Mouse (Mus musculus) layer of hippocampus, adult 2 months (tissue): ENCODE results near the gene Rgs3. TPM values are rescaled to one million over a fixed set of nuclear protein-coding genes. Genes with fewer than 3 reads are reported as not detected.

Source experiments
- DNase-seq, 2 experiments: peaks; one replicate each; pipeline ENCODE4 v3.0.0; 2022; ENCODE audit warnings: low spot score in 2 of 2
- H3K27ac ChIP-seq: fragments of 200-600 bp; 2 replicates; pipeline ENCODE4 v1.8.1; 2022
- H3K4me3 ChIP-seq: fragments of 200-600 bp; 2 replicates; pipeline ENCODE4 v1.8.1; 2022; ENCODE audit warnings: mild to moderate bottlenecking
- CTCF ChIP-seq: fragments of 200-600 bp; conservative IDR thresholded peaks from 2 replicates; pipeline ENCODE4 v1.8.1; 2022; ENCODE audit warnings: antibody characterized with exemption, mild to moderate bottlenecking, moderate library complexity
- total RNA-seq, 2 experiments: library from RNA; stranded (reverse); gene quantifications; 2 replicates each; pipeline ENCODE4 v1.2.3; 2021

Rgs3 gene
- total RNA-seq, 2 experiments from 2014 or later, result 18.9 to 21.6 TPM

DNA sequence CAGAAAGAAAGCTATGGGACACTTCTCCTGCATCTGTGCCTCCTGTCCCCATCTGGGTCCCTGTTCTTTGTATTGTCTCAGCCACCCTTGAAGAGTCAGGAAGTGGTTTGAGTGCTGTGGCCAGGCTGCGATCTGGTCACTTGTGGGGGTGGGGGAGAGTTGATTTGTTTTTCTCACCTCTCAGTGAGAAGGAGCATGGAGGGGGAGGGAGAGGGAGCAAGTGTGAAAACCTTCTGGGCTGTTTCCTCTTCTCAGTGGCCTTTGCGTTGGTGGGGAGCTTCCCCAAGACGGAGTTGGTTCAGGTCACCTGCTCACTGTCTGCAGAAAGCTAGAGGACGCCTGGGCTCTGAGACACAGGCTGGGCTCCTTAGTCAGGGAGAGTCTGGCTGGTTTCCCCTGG, 70.3 kb downstream of the Rgs3 start:
- Histone ChIP-seq H3K4me3 (no peak overlapping the region), H3K27ac (no peak overlapping the region)
- no peak for TF ChIP-seq CTCF
- no peak for DNase-seq

DNA sequence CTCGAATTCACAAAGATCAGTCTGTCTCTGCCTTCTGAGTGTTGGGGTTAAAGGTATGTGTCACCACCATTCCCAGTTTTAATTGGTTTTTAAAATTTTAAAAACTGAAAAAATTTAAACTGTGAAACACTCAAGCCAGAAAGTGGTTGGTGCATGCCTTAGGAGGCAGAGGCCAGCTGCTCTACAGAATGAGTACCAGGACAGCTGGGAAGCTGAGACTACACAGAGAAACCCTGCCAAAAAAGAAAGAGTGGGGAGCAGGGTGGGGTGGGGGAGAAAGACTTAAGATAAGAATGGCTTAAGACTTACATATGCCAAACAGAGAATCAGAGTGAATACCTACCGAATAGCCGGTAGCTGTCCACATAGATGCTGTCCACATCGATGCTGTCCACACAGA, 73.6 kb downstream of the Rgs3 start:
- no peak overlapping the region for H3K4me3 ChIP-seq
- no peak overlapping the region for H3K27ac ChIP-seq
- DNase-seq, result no peak
- no peak for TF ChIP-seq CTCF

DNA sequence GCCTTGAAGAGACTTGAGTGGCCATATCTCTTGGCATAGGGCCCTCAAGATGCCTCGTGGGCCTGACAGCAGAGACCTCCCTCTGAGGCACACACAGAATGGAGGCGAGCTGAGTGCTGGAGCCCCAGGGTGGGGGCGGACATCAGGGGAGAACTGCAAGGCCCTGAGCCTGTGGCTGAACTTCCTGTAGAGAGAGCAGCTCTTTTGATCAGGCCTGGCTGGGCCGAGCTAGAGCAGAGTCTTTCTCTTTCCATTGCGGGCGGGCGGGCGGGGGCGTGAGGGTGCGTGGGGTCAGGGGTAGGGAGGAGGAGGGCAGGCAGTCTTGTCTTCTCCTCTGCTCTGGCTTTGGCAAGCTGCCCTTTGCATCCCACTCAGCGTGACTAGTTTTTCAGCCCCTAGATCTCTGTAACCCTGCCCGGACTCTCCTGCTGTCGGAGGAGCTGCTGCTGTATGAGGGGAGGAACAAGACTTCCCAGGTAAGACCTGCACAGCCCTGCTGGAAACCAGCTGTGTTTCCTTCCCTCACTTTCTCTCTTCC, 74.5 kb downstream of the Rgs3 start:
- no peak for TF ChIP-seq CTCF
- Histone ChIP-seq H3K27ac (no peak overlapping the region), H3K4me3 (no peak overlapping the region)
- no peak for DNase-seq

DNA sequence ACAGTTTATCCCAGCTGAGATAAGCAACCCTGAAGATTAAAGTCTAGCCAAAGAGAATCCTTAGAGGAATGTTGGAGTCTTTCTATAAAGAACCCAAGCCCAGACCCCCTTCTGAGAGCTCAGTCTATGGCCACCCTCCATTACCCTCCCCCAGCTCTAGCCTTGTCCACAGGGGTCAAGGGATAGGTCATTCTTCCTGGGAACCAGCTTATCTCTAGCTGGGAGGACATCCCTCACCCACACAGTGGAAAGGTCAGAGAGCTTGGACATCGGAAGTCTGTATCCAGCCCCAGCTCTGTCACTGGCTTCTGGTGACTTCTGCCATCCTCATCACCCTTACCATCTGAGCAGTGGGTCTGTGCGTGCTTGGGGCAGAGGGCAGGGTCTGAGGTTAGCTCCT, 75.2 kb downstream of the Rgs3 start:
- Histone ChIP-seq H3K27ac (no peak overlapping the region), H3K4me3 (no peak overlapping the region)
- TF ChIP-seq CTCF, result no peak
- DNase-seq, result no peak

DNA sequence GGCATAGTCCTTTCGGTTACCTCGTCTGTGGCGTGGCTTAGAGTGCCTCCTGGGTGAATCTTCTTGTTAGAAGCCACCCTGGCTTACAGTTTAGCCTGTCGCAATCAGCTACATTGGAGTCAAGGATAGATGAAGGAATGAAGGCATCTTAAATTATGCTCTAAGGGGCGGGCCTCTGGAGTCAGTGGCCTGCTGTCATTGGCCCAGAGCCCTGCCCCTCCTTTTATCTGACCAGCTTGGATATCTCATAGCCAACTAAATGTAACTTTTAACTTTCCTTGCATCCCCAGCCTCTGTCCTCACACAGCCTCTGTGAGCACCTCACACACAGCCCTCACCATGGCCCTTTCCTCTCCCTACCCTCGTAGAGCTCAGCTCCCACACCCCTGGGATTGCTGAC, 76.4 kb downstream of the Rgs3 start:
- H3K27ac ChIP-seq, result no peak overlapping the region
- TF ChIP-seq CTCF, result no peak

DNA sequence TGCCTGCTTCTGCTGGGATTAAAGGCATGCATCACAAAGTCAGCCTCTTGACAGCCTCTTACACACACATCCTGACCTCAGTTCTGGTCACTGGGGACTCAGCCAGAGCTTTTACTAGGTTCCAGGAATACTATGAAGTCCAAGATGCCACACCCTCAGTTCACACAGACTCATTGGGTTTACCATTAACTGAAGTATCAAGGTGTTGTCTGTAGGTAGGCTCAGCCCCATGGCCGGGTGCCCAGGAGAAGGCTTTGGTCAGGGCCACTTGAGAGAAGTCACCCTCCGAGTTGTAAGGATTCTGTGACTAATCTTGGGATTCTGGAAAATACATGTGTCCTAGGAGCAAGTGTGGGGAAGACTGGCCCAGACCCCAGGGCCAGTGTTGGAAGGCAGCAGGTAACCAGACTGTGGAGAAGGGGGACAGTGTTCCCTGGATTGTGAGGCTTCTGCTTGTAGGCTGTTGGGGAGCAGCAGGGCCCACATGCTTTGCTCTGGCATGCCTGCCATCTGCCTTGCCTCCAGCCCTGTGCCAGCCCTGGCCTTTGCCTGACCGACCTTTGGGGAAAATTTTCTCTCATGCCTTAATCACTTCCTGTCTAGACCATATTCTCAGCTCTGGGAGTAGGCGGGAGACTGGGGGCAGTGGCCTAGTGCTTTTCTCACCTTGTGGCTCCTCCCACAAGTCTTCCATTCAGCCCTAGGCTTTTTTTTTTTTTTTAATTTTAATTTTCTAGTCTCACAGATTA, 78.4 kb downstream of the Rgs3 start:
- Histone ChIP-seq H3K27ac (no peak overlapping the region), H3K4me3 (no peak overlapping the region)
- no peak for TF ChIP-seq CTCF
- DNase-seq, result no peak

More for the DNA sequence above, 76.4 kb downstream of the Rgs3 start:
- DNase-seq, result no peak
- no peak overlapping the region for H3K4me3 ChIP-seq

DNA sequence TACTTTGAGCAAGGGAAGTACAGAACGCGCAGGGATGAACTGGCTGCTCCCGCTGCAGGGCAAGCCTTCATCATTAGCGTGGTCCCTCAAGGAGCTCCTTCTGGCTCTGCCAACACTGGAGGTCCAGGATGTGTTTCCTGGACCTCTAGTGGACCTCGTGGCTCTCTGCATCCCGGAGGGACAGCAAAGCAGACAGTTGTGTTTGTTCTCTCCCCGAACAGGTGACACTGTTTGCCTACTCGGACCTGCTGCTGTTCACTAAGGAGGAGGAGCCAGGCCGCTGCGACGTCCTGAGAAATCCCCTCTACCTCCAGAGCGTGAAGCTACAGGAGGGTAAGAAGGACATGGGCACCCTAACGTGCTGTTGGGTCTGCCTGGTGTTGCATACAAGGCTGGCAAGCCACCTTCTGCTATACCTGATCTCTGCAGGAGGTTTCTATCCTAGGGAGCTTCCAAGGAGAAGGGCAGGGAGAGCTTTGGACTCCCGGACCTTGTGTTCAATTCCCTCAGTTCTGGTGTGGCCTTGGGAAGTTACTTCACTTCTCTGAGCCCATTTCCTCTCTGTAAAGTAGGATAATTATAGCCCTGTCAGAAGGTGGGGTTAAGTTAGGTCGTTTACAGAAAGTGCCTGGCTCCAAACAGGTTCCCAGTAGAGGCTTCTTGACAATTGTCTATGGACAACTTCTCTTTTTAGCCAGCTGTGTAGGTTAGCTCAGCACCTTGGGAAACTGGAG, 81.0 kb downstream of the Rgs3 start:
- Histone ChIP-seq H3K27ac (peak overlapping the region; percentile 55; the same call in 1 of the 2 replicates), H3K4me3 (no peak overlapping the region)
- peak; percentile 23 for TF ChIP-seq CTCF
- no peak for DNase-seq

DNA sequence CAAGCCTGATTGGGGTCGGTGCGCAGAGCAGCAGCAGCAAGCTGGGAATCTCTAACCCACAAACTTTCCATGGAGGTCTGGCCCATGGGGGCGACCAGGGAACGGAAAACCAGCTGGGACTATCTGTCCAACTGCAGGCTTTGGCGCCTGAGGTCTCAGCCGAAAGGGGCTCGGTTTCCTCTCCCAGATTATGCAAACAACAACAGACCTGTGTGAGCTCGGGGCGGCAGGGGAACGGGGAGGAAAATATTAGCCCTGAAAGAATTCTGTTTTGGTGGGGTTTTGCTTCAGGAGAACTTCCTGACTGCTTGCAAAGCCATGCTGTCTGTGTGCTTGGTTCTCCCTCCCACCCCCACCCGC, 81.6 kb downstream of the Rgs3 start:
- H3K4me3 ChIP-seq, result no peak overlapping the region
- no peak for DNase-seq
- peak overlapping the region; percentile 55; the same call in 1 of the 2 replicates for H3K27ac ChIP-seq
- no peak for TF ChIP-seq CTCF

DNA sequence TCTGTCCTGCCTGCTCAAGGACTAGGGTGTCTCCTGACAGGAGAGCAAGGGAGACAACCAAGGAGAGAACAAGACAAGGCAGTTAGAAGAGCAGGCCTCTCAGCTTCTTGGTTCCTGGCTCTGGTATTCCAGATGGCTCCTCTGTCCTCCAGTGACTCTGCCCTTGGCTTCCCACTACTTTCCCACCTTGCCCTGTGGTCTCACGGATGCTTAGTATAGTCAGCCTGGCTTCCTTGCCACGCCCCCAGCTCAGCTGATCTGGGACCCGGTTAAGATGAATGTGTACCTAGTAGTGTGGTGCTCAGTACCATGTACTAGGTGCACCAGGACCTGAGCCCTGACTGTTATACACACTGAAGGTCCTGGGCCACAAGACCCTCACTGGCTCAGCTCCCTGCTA, 82.0 kb downstream of the Rgs3 start:
- no peak for TF ChIP-seq CTCF
- Histone ChIP-seq H3K27ac (peak overlapping the region; percentile 47; the same call in 1 of the 2 replicates), H3K4me3 (no peak overlapping the region)
- no peak for DNase-seq

DNA sequence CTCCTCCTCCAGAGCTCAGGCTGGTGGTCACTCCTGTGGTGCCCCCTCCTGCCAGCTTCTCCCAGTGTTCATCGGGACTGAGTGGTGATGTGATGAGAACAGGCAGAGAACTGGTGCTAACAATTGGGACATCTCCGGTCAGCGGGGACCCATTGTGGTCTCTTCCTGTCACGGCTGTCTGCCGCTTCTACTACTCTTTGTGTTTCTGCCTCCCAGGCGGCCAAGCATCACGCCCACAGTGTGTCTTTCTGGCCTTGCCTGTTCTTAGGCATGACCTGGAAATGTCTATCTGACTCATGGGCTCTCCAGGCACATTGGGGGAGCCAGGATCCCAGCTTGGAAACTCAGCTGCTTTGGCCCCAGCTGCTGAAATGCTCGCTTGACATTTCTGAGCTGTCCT, 83.8 kb downstream of the Rgs3 start:
- H3K4me3 ChIP-seq, result no peak overlapping the region
- TF ChIP-seq CTCF, result no peak
- no peak for DNase-seq
- H3K27ac ChIP-seq, result peak overlapping the region; percentile 19; the same call in 1 of the 2 replicates

DNA sequence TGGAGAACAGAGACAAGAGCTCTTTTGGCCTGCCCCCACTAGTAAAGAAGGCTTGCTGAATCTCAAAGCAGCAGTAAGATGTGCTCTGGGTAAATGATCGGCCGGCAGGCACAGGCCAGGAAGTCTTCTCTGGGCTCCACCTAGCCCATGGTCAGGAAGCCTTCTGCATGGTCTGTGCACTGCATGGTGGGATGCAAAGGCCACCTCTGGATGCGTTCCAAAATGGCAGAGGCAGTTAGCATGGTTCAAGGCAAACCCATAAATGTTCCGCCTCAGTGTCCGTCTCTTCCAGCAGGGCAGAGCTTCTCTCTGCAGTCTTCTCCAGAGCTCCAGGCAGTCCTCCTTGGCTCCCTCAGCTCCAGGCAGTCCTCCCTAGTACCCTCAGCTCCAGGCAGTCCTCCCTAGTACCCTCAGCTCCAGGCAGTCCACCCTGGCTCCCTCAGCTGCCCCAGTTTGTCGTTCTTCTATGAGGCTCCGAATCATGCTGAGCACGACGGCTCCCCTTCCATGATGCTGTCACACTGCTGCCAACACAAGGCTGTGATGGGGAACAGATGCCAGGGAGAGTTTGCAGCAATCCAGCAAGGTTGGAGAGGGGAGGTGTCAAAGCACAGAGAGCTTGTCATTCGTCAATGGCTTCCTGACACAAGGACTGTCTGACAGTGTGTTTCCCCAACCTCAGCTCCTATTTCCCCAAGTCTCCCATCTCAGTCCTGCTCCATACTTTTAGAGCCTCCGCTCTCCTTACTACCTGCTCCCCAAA, 84.6 kb downstream of the Rgs3 start:
- peak overlapping the region; percentile 19; the same call in 1 of the 2 replicates for H3K27ac ChIP-seq
- no peak for TF ChIP-seq CTCF
- DNase-seq, result peak; percentile 51 to 55
- H3K4me3 ChIP-seq, result no peak overlapping the region

DNA sequence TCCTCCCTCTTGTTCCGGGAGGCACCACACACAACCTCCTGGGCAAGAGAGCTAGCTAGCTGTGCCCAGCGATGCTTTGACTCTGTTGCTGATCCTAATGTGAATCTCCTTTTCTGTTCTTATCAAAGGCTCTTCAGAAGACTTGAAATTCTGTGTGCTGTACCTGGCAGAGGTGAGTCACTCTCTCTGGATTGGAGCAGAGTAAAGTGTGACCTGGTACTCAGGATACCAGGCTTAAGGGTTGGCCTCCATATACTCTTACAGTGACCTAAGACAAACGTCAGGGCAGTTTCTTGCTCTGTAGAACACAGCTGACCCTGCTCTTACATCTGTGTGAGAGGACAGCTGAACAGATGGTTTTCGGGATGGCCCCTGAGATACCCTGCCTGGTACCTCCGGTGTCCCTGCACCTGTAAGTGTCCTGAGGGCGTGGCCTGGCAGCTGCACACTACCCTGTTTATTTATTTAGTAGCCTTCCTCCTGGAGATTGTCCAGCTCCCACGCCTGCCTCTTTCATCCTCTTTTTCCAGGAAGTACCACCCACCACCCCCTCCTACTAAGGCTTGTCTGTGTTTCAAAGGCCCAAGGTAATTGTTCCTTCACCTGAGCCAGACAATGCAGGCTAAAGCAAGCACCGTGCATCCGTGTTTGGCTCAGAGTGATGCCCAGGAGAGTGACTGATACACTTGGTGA, 87.1 kb downstream of the Rgs3 start:
- DNase-seq, result no peak
- no peak overlapping the region for H3K4me3 ChIP-seq
- TF ChIP-seq CTCF, result no peak
- no peak overlapping the region for H3K27ac ChIP-seq
